Mouse (Mus musculus) right cerebral cortex, postnatal 4 days (tissue): ENCODE results near the gene Tbck.

Source experiments
- DNase-seq: peaks from one replicate; pipeline ENCODE4 v3.0.0-alpha.2; 2022

Tbck gene

GRCm38 (mm10) chr3:132683447-132684230 is at the start of gene Tbck:
Tbck (plus strand) TSS chr3:132684144.
- DNase-seq, result peak; percentile 92

- DNase-seq, result no peak
Observed at GRCm38 (mm10) chr3:132637080-132637479, 46.9 kb upstream of the Tbck start.

- DNase-seq, result no peak
Observed at GRCm38 (mm10) chr3:132644071-132644470, 39.9 kb upstream of the Tbck start.

GRCm38 (mm10) chr3:132646814-132647213 is 37.1 kb upstream of the Tbck start:
- no peak for DNase-seq

GRCm38 (mm10) chr3:132649368-132649767 is 34.6 kb upstream of the Tbck start:
- DNase-seq, result no peak

- DNase-seq, result no peak
Observed at GRCm38 (mm10) chr3:132650191-132650590, 33.8 kb upstream of the Tbck start.

GRCm38 (mm10) chr3:132651776-132652175 is 32.2 kb upstream of the Tbck start:
- peak; percentile 6 for DNase-seq

GRCm38 (mm10) chr3:132653959-132654358 is 30.0 kb upstream of the Tbck start:
- DNase-seq, result no peak

GRCm38 (mm10) chr3:132655955-132656354 is 28.0 kb upstream of the Tbck start:
- no peak for DNase-seq

- no peak for DNase-seq
Observed at GRCm38 (mm10) chr3:132677494-132677893, 6.5 kb upstream of the Tbck start.

- no peak for DNase-seq
Observed at GRCm38 (mm10) chr3:132684231-132684928, 436 bp downstream of the Tbck start, which contains the start of gene Aimp1. Aimp1 (minus strand) TSS chr3:132684370.

GRCm38 (mm10) chr3:132701368-132701767 is 17.4 kb downstream of the Tbck start:
- DNase-seq, result no peak

GRCm38 (mm10) chr3:132704216-132704615 is 20.3 kb downstream of the Tbck start:
- no peak for DNase-seq

- no peak for DNase-seq
Observed at GRCm38 (mm10) chr3:132706977-132707376, 23.0 kb downstream of the Tbck start.

GRCm38 (mm10) chr3:132713913-132714312 is 30.0 kb downstream of the Tbck start:
- DNase-seq, result no peak

- DNase-seq, result no peak
Observed at GRCm38 (mm10) chr3:132717316-132717715, 33.4 kb downstream of the Tbck start.

- no peak for DNase-seq
Observed at GRCm38 (mm10) chr3:132724326-132724725, 40.4 kb downstream of the Tbck start.

GRCm38 (mm10) chr3:132744287-132745146 is 60.6 kb downstream of the Tbck start:
- no peak for DNase-seq

GRCm38 (mm10) chr3:132747036-132747435 is 63.1 kb downstream of the Tbck start:
- peak; percentile 41 for DNase-seq

GRCm38 (mm10) chr3:132747766-132748165 is 63.8 kb downstream of the Tbck start:
- DNase-seq, result no peak

- DNase-seq, result no peak
Observed at GRCm38 (mm10) chr3:132748750-132749149, 64.8 kb downstream of the Tbck start.

GRCm38 (mm10) chr3:132752772-132753171 is 68.8 kb downstream of the Tbck start:
- DNase-seq, result no peak

GRCm38 (mm10) chr3:132756274-132756673 is 72.3 kb downstream of the Tbck start:
- no peak for DNase-seq
